Mouse (Mus musculus) liver, embryonic 12.5 days (tissue): ENCODE measurements around the gene Poll. TPM values are rescaled to one million over a fixed set of nuclear protein-coding genes. Genes with fewer than 3 reads are reported as not detected.

Source experiments
- ATAC-seq: fragments of 200-750 bp; cut with Nextera tagmentation; 2 replicates; pipeline ENCODE4 v1.8.0; 2017; ENCODE audit warnings: moderate number of reproducible peaks, mild to moderate bottlenecking, moderate library complexity
- H3K27ac ChIP-seq: fragments of 300-500 bp; sonication (generic); 2 replicates; pipeline ENCODE4 v1.5.1; 2016; ENCODE audit warnings: mild to moderate bottlenecking
- H3K27me3 ChIP-seq: fragments of 300-500 bp; sonication (generic); replicated peaks from 2 replicates; pipeline ENCODE4 v1.6.1; 2016; ENCODE audit warnings: mild to moderate bottlenecking, moderate library complexity
- H3K36me3 ChIP-seq: fragments of 300-500 bp; sonication (generic); 2 replicates; pipeline ENCODE4 v1.6.1; 2016; ENCODE audit warnings: mild to moderate bottlenecking, moderate library complexity
- H3K4me1 ChIP-seq: fragments of 300-500 bp; sonication (generic); 2 replicates; pipeline ENCODE4 v1.6.1; 2016
- H3K4me2 ChIP-seq: fragments of 300-500 bp; sonication (generic); 2 replicates; pipeline ENCODE4 v1.6.1; 2016; ENCODE audit warnings: mild to moderate bottlenecking, moderate library complexity
- H3K4me3 ChIP-seq: fragments of 300-500 bp; sonication (generic); 2 replicates; pipeline ENCODE4 v1.5.1; 2016; ENCODE audit warnings: mild to moderate bottlenecking, moderate library complexity
- H3K9ac ChIP-seq: fragments of 300-500 bp; sonication (generic); 2 replicates; pipeline ENCODE4 v1.6.1; 2016; ENCODE audit warnings: mild to moderate bottlenecking, moderate library complexity
- H3K9me3 ChIP-seq: fragments of 300-500 bp; sonication (generic); replicated peaks from 2 replicates; pipeline ENCODE4 v1.6.1; 2016; ENCODE audit warnings: mild to moderate bottlenecking, moderate library complexity
- WGBS: fragments of 180-500 bp; shearing (Covaris S2); methylation state at CpG from one replicate; pipeline ENCODE4 v1.1.7; 2016; ENCODE audit not compliant: insufficient replicate concordance; 5-methylcytosine and 5-hydroxymethylcytosine counted together
- polyA plus RNA-seq: library from polyadenylated mRNA; unstranded; fragments of >200 nt; fragmentation: Nextera tagmentation; extraction: Ambion mirVana; gene quantifications from 2 replicates; pipeline ENCODE4 v1.2.1, GENCODE M21; 2016

Gene Poll
- polyA plus RNA-seq = 9.2 and 9.9 TPM in 2 replicates

DNA sequence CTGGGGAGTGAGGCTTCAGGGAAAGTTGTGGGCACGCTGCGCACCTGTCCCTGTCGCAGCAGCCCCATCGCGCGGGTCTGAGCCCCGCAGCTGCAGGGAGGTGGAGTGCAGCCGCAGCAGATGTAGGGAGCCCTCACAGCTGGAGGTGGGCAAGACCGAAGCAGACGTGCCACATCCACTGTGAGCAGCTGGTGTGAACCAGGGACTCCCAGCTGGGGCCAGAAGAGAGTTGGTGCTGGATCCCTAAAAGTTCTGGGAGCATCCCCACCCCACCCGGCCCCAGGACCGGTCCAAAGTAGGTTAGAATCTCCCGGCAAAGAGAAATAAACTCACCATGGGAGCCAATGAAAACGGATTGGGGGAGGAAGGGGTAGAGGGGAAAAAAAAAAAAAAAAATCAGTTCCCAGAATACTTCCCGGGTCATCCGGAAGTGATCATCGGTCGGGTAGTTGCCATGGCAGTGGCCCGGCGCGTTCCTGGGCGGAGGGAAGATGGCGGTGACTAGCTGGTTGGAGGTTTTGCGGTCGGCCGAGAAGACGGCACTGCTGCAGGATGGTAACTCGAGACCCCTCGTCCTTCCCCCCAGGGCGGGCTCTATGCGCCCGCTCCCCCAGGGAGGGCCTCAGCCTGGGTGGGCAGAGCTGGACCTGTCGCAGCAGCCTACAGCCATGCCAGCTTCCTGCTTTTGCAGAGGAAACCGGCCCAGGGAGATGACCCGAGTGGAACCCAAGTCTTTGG lies at the start of gene Poll, which contains the start of gene Gm17018:
Gene Poll, minus strand, starts transcription at position 379 of the 738 bp plus-strand sequence.
Gene Gm17018, plus strand, starts transcription at position 463 of the 738 bp plus-strand sequence.
- peak within 1 kb of the TSS; percentile 92 for H3K4me2 ChIP-seq
- H3K9ac ChIP-seq = peak within 1 kb of the TSS; percentile 69
- peaks cover 23% of the 10 kb centered on the region for H3K36me3 ChIP-seq
- H3K27ac ChIP-seq = peak within 1 kb of the TSS; percentile 67
- under 1% methylated on average over 35 of the region's 35 CpGs for WGBS
- peak; percentile 76 for ATAC-seq
- no peaks in the 10 kb centered on the region for H3K9me3 ChIP-seq
- peaks cover 48% of the 10 kb centered on the region for H3K4me1 ChIP-seq
- H3K4me3 ChIP-seq = peak within 1 kb of the TSS; percentile 69
- H3K27me3 ChIP-seq = no peaks in the 10 kb centered on the region

DNA sequence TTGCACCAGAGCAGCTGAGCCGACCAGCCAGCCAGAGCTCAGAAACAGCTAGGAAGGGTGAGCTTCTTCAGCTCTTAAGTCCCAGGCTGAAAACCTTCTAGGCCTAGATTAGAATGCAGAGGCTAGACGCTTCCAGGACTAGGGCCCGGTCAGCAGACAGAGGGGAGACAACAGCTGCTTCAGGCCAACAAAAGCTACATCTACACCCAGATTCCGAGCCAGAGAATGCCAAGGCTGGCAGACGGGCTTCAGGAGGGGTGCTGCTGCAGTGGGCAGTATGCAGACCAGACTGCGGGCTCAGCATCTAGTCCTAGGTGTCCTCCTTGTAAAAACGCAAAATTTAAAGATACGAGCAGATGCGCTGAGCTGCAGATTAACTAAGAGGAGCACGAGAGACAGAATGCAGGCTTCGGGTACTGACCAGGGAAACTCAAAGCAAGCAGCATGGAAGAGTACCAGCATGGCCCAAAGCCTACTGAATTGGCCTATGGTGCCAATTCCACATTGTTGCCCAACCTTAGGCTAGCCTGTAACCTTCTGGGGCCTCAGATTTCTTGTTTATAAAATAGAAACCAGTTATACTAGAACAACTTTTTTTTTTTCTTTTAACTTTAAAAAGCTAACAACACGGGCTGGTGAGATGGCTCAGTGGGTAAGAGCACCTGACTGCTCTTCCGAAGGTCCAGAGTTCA lies 48.5 kb upstream of the Poll start:
- H3K27me3 ChIP-seq = no peaks in the 10 kb centered on the region
- no peak overlapping the region for H3K4me3 ChIP-seq
- H3K9ac ChIP-seq = no peak overlapping the region
- H3K9me3 ChIP-seq = no peaks in the 10 kb centered on the region
- ATAC-seq = no peak
- H3K4me2 ChIP-seq = no peak overlapping the region
- peaks cover 25% of the 10 kb centered on the region for H3K4me1 ChIP-seq
- H3K36me3 ChIP-seq = no peaks in the 10 kb centered on the region
- H3K27ac ChIP-seq = no peak overlapping the region
- WGBS = 84% methylated on average over 13 of the region's 13 CpGs

DNA sequence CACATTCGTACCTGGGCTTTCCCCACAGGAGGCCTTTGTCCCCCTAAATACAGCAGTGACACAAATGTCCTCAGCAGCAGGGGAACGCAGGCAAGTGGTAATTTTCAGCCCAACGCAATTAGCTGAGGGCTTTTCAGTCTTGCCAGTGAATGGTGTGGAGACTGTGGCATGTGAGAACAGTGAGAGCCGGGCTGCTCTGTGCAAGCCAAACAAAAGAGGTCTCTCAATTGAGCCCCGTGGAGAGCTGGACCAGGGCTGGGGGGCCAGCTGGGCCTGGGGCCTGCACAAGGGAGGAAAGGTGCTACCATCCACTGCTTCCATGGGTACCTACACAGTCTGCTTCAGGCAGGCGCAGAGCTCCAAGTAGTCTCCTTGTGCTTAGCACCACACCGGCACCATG lies 47.1 kb upstream of the Poll start:
- Histone ChIP-seq H3K4me3 (no peak overlapping the region), H3K27me3 (no peaks in the 10 kb centered on the region), H3K4me1 (peaks cover 38% of the 10 kb centered on the region), H3K9me3 (no peaks in the 10 kb centered on the region), H3K27ac (no peak overlapping the region), H3K4me2 (no peak overlapping the region), H3K9ac (no peak overlapping the region), H3K36me3 (no peaks in the 10 kb centered on the region)
- no peak for ATAC-seq
- WGBS = 71% methylated on average over 7 of the region's 7 CpGs

DNA sequence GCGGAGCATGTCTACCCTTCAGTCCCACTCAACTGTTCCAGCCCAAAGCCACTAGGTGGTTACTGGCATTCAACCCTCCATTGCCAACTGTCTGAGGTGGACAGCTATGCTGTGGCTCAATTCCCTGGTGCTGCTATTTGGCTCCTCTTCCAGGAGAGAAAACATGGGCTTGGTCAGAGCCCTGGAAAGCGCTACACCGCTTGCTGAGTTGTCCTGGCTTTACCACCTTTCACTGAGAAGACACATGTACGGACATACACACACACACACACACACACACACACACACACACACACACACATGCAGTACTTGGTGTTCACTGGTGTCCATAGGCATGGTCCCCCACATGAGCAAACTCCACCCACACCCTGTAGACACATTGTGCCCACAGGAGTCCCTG lies 46.4 kb upstream of the Poll start:
- Histone ChIP-seq H3K36me3 (peaks cover 5% of the 10 kb centered on the region; the same call in 1 of the 2 replicates), H3K27ac (no peak overlapping the region), H3K4me3 (no peak overlapping the region), H3K9me3 (no peaks in the 10 kb centered on the region), H3K4me2 (no peak overlapping the region), H3K4me1 (peaks cover 46% of the 10 kb centered on the region), H3K9ac (no peak overlapping the region), H3K27me3 (no peaks in the 10 kb centered on the region)
- WGBS = 96% methylated on average over 4 of the region's 4 CpGs
- ATAC-seq = no peak

DNA sequence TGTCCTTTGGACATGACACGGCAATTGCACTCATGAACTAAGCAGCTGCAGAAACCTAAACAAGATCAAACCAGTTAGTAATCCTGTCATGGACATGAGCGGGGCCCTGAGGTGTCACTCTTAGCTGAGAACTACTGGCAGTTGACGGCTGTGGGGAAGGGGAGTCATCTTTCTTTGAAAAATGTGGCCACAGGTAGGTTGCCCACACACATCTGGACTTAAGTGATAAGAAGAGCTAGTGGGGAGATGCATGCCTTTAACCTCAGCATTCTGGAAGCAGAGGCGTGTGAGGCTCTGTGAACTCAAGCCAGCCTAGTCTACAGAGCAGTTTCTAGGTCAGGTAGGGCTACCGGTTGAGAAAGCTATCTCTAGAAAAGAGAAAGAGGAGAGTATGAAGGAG lies 42.3 kb upstream of the Poll start:
- peak overlapping the region; percentile 49 for H3K9ac ChIP-seq
- H3K27ac ChIP-seq = peak overlapping the region; percentile 82
- peak; percentile 91 for ATAC-seq
- peak overlapping the region; percentile 25 for H3K4me2 ChIP-seq
- 18% methylated on average over 5 of the region's 5 CpGs for WGBS
- peaks cover 10% of the 10 kb centered on the region; the same call in 1 of the 2 replicates for H3K36me3 ChIP-seq
- peaks cover 54% of the 10 kb centered on the region for H3K4me1 ChIP-seq
- H3K4me3 ChIP-seq = no peak overlapping the region
- H3K27me3 ChIP-seq = no peaks in the 10 kb centered on the region
- no peaks in the 10 kb centered on the region for H3K9me3 ChIP-seq

DNA sequence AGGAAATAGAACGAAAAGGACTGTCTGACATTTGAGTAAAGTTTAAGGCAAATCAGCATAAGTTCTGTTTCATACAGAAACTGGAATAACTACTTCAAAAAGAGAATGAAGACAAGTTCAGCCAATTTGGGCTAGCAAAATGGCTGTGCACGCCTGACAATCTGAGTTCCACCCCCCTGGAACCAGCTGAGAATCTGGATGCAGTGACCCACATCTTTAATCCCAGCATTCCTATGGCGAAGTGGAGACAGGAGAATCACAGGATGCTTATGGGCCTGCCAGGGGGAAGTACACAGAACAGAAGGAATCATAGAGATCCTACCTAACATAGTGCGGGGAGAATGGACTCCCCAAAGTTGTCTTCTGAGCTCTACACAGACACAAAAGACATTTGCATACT lies 36.8 kb upstream of the Poll start:
- H3K9ac ChIP-seq = no peak overlapping the region
- peaks cover 24% of the 10 kb centered on the region for H3K4me1 ChIP-seq
- peaks cover 10% of the 10 kb centered on the region; the same call in 1 of the 2 replicates for H3K36me3 ChIP-seq
- H3K9me3 ChIP-seq = no peaks in the 10 kb centered on the region
- ATAC-seq = no peak
- no peak overlapping the region for H3K4me3 ChIP-seq
- H3K27ac ChIP-seq = no peak overlapping the region
- H3K4me2 ChIP-seq = no peak overlapping the region
- 73% methylated on average over 4 of the region's 4 CpGs for WGBS
- no peaks in the 10 kb centered on the region for H3K27me3 ChIP-seq

DNA sequence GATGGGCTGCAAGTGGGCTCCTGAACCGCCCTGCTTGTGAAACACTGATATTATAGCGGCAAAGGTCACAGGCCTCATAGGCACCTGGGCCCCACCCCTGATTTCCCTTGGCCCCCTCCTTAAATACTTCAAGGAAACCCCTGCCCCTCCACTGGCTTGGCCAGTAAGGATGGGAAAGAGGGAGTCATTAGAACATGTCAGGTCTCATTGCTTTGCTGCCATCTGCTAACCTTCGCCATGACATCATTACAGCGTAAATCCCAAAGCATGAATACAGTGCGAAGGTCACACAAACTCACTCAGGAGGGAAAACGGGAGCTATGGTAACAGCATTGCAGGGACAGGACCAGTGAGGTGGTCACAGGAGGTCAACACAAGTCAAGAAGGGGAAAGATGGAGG lies 36.1 kb upstream of the Poll start:
- Histone ChIP-seq H3K27ac (no peak overlapping the region), H3K36me3 (peaks cover 7% of the 10 kb centered on the region), H3K4me1 (peaks cover 24% of the 10 kb centered on the region), H3K9ac (no peak overlapping the region), H3K9me3 (no peaks in the 10 kb centered on the region), H3K4me2 (no peak overlapping the region), H3K4me3 (no peak overlapping the region), H3K27me3 (no peaks in the 10 kb centered on the region)
- 84% methylated on average over 6 of the region's 6 CpGs for WGBS
- no peak for ATAC-seq

DNA sequence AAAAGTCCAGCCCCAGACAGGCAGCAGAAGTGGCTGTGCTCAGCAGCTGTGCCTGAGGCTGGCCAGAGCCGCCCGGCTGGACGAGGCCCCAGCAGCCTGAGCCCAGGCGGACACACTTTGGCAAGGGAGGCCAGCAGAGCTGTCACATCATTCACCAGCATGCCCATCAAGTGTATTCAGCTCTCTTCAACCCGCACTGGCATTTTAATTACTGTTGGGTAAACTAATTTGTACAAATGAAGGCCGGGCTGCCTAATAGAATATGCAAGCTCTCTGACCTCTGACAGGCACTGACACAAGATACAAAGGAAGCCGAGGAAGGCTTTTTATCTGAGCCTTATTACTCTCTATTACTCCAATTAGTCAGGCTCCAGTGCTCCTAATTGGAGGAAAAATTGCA lies 35.7 kb upstream of the Poll start:
- no peaks in the 10 kb centered on the region for H3K9me3 ChIP-seq
- H3K4me3 ChIP-seq = no peak overlapping the region
- H3K9ac ChIP-seq = no peak overlapping the region
- no peak for ATAC-seq
- H3K4me2 ChIP-seq = no peak overlapping the region
- H3K27ac ChIP-seq = no peak overlapping the region
- peaks cover 9% of the 10 kb centered on the region for H3K36me3 ChIP-seq
- no peaks in the 10 kb centered on the region for H3K27me3 ChIP-seq
- 85% methylated on average over 7 of the region's 7 CpGs for WGBS
- H3K4me1 ChIP-seq = peaks cover 20% of the 10 kb centered on the region

DNA sequence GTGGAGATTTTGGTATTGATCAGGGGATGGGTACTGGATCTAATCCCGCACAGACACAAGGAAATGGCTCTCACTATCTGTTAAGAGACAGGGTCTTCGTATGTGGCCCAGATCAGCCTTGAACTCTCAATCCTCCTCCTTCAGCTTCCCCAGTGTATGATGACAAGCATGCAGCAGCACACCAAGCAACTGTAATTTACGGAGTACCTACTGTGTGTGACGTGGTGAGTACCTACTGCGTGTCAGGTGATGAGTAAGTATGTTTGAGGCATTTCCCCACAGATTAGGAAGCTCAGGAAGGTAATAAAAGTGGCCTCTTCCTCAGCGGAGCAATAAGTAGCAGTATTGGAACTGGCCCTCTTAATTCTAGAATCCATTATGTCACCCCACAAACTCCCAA lies 35.1 kb upstream of the Poll start:
- H3K4me3 ChIP-seq = no peak overlapping the region
- H3K4me2 ChIP-seq = no peak overlapping the region
- H3K27ac ChIP-seq = no peak overlapping the region
- ATAC-seq = no peak
- no peaks in the 10 kb centered on the region for H3K27me3 ChIP-seq
- 84% methylated on average over 6 of the region's 6 CpGs for WGBS
- peaks cover 9% of the 10 kb centered on the region for H3K36me3 ChIP-seq
- no peaks in the 10 kb centered on the region for H3K9me3 ChIP-seq
- H3K9ac ChIP-seq = no peak overlapping the region
- H3K4me1 ChIP-seq = peaks cover 20% of the 10 kb centered on the region

DNA sequence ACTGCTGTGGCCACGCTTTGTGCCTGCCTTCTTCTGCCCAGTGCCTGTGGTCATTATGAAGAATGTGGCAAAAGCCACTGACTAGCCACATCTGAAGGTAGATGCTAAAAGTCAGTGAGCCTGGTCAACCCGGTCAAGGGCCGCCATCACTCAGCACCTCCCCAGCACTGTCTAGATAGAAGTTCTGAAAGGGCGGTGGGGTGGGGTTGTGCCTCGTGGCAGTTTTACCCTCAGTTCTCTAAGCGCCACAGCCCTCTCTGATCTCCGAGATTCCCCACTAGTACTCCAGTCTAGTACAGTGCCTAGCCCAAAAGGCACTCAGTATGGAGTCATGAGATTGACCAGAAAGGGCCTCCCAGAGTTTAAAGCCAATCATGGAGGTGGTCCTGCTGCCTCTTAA lies 33.7 kb upstream of the Poll start:
- Histone ChIP-seq H3K4me2 (no peak overlapping the region), H3K4me1 (peaks cover 20% of the 10 kb centered on the region), H3K9ac (no peak overlapping the region), H3K27ac (no peak overlapping the region), H3K27me3 (no peaks in the 10 kb centered on the region), H3K4me3 (no peak overlapping the region), H3K36me3 (peaks cover 4% of the 10 kb centered on the region; the same call in 1 of the 2 replicates), H3K9me3 (no peaks in the 10 kb centered on the region)
- ATAC-seq = no peak
- WGBS = 76% methylated on average over 7 of the region's 7 CpGs

DNA sequence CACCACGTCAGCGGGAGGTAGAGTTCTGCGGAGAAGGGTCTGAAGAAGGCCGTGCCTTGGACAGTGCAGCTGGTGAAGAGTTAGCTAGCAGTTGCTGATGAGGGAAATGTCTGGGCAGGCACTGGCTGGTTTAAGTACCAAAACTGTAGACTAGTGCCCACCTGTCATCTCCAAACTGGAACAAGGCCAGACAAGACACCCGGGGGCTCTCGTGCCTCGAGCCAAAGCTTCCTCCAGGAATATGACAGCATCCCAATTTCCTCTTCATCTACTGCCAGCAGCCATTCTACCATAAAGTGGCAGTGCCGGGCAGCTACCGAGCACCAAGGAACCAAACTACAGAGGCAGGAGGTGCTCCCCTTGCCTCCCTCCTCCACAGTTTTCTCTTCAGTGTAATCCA lies 32.6 kb upstream of the Poll start:
- Histone ChIP-seq H3K27ac (no peak overlapping the region), H3K4me1 (peaks cover 20% of the 10 kb centered on the region), H3K9ac (no peak overlapping the region), H3K4me3 (no peak overlapping the region), H3K9me3 (no peaks in the 10 kb centered on the region), H3K27me3 (no peaks in the 10 kb centered on the region), H3K36me3 (peaks cover 4% of the 10 kb centered on the region; the same call in 1 of the 2 replicates), H3K4me2 (no peak overlapping the region)
- no peak for ATAC-seq
- WGBS = 88% methylated on average over 9 of the region's 9 CpGs

DNA sequence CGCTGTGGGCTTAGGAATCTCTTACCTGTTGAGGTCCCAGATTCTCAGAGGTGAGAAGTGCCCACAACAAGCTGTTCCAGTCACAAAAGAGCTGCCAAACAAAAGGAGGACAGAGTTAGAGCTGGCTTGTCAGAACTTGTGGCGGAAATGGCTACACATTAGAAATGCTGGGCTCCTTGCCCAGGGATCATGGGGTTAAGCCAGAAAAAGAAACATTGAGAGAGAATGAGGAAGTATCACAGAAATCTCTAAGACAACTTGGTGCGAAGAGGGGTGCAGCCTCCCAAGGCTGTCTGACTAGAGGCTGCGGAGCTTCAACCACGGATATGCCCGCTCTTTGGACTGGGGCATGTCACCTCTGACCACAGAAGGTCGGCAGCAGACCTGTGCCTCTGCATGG lies 31.4 kb upstream of the Poll start:
- Histone ChIP-seq H3K4me1 (peaks cover 20% of the 10 kb centered on the region), H3K27ac (no peak overlapping the region), H3K9me3 (no peaks in the 10 kb centered on the region), H3K27me3 (no peaks in the 10 kb centered on the region), H3K4me3 (no peak overlapping the region), H3K36me3 (peaks cover 4% of the 10 kb centered on the region), H3K4me2 (no peak overlapping the region), H3K9ac (no peak overlapping the region)
- 56% methylated on average over 7 of the region's 7 CpGs for WGBS
- no peak for ATAC-seq
